Mouse (Mus musculus): ENCODE measurements around the gene Ift81. TPM values are rescaled to one million over a fixed set of nuclear protein-coding genes. Genes with fewer than 3 reads are reported as not detected.

The Ift81 gene
- 5.5 TPM for polyA plus RNA-seq (2014; fragmentation: Illumina TruSeq; extraction: RNeasy Lipid Tissue Mini Kit (QIAGEN cat#74804); ENCODE audit: low read depth, low replicate concordance)

DNA sequence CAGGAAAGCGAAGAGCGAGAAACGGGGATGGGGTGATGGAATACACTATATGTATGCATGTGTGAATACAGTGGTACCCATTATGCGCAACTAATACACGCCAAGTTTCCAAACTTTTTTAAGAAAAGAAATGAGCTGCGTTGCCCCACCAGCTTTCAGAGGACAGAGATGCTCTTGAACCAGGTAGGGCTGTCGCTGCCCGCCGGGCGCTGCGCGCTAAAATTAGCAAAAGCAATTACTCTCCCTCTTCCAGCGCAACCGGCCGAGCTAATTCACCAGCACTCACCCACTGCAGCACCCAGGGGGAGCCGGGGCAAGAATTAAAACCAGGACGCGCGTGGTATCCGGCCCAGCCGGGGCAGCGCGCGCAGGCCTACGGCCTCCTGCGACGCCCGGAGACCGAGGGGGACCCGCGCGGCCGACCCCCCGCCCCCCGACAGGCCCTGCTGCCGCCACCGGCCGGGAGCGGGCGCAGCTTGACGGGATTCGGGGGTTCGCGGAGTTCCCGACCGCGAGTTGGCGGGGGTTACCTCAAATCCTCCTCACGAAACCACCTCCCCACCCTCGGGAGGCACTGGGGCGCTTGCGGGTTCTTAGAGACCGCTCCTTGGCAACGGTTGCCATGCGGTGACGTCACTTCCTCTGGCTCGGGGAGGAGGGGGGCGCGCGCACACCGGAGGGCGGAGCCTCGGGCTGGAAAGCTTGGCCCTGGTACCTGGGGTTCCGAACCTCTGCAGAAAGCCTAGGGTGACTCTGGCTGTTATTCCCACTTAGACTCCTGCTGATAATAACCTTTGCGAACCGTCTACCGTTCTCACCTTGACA, at the start of gene Ift81:
TSS of gene Ift81 (minus strand) at position 611 of the 825 bp plus-strand sequence.

GRCm38 (mm10) chr5:122643701-122644100, 29.4 kb upstream of the Ift81 start, which contains the start of gene P2rx7:
P2rx7 (plus strand) TSS chr5:122643911.

GRCm38 (mm10) chr5:122502077-122502941, 112.0 kb downstream of the Ift81 start, which contains the start of gene Atp2a2:
Atp2a2 (minus strand) TSS chr5:122502225.

Other genes with a start within 250 kb of the Ift81 start
- 11.6 TPM for gene Gpn3, start 242.6 kb downstream of the Ift81 start, polyA plus RNA-seq (2014; fragmentation: Illumina TruSeq; extraction: RNeasy Lipid Tissue Mini Kit (QIAGEN cat#74804); ENCODE audit: low read depth, low replicate concordance)
- gene Fam216a, start 242.2 kb downstream of the Ift81 start, polyA plus RNA-seq (2014; fragmentation: Illumina TruSeq; extraction: RNeasy Lipid Tissue Mini Kit (QIAGEN cat#74804); ENCODE audit: low read depth, low replicate concordance) = 2.3 TPM
- gene Arpc3, start 222.6 kb downstream of the Ift81 start, polyA plus RNA-seq (2014; fragmentation: Illumina TruSeq; extraction: RNeasy Lipid Tissue Mini Kit (QIAGEN cat#74804); ENCODE audit: low read depth, low replicate concordance) = 64.0 TPM
- 3.9 TPM for gene Anapc7, start 192.8 kb downstream of the Ift81 start, polyA plus RNA-seq (2014; fragmentation: Illumina TruSeq; extraction: RNeasy Lipid Tissue Mini Kit (QIAGEN cat#74804); ENCODE audit: low read depth, low replicate concordance)
- gene Atp2a2, start 112.3 kb downstream of the Ift81 start, polyA plus RNA-seq (2014; fragmentation: Illumina TruSeq; extraction: RNeasy Lipid Tissue Mini Kit (QIAGEN cat#74804); ENCODE audit: low read depth, low replicate concordance) = 101 TPM
- gene P2rx7, start 29.4 kb upstream of the Ift81 start, polyA plus RNA-seq (2014; fragmentation: Illumina TruSeq; extraction: RNeasy Lipid Tissue Mini Kit (QIAGEN cat#74804); ENCODE audit: low read depth, low replicate concordance) = 0.66 TPM
- gene P2rx4, start 93.0 kb upstream of the Ift81 start, polyA plus RNA-seq (2014; fragmentation: Illumina TruSeq; extraction: RNeasy Lipid Tissue Mini Kit (QIAGEN cat#74804); ENCODE audit: low read depth, low replicate concordance) = 18.5 TPM
- gene Camkk2, start 164.9 kb upstream of the Ift81 start, polyA plus RNA-seq (2014; fragmentation: Illumina TruSeq; extraction: RNeasy Lipid Tissue Mini Kit (QIAGEN cat#74804); ENCODE audit: low read depth, low replicate concordance) = 4.3 TPM
- gene Anapc5, start 206.8 kb upstream of the Ift81 start, polyA plus RNA-seq (2014; fragmentation: Illumina TruSeq; extraction: RNeasy Lipid Tissue Mini Kit (QIAGEN cat#74804); ENCODE audit: low read depth, low replicate concordance) = 79.8 TPM
- 4.3 TPM for gene Rnf34, start 235.5 kb upstream of the Ift81 start, polyA plus RNA-seq (2014; fragmentation: Illumina TruSeq; extraction: RNeasy Lipid Tissue Mini Kit (QIAGEN cat#74804); ENCODE audit: low read depth, low replicate concordance)

Data from liver, adult 10 weeks (tissue).